Mouse (Mus musculus) hindbrain, embryonic 11.5 days (tissue): ENCODE data around the gene Hist1h3h. TPM values are rescaled to one million over a fixed set of nuclear protein-coding genes. Genes with fewer than 3 reads are reported as not detected.
"Not testable (repeated sequence)": the region's sequence is repeated elsewhere in the genome, so short reads cannot be mapped to it uniquely, and the experiment has no call there.

Experiments
- ATAC-seq: fragments of 200-750 bp; cut with Nextera tagmentation; 2 replicates; pipeline ENCODE4 v1.8.0; 2017; ENCODE audit warnings: mild to moderate bottlenecking, moderate TSS enrichment, moderate library complexity; ENCODE audit not compliant: low FRiP score
- DNase-seq: peaks from one replicate; pipeline ENCODE4 v3.0.0-alpha.2; 2015; ENCODE audit warnings: low spot score
- H3K27ac ChIP-seq: fragments of 300-500 bp; sonication (generic); 2 replicates; pipeline ENCODE4 v1.5.1; 2014; ENCODE audit warnings: mild to moderate bottlenecking, low read depth, low read length
- H3K27me3 ChIP-seq: fragments of 300-500 bp; sonication (generic); 2 replicates; pipeline ENCODE4 v1.6.1; 2014; ENCODE audit warnings: mild to moderate bottlenecking, low read length, moderate library complexity, mixed read lengths; ENCODE audit not compliant: control insufficient read depth, insufficient read depth
- H3K36me3 ChIP-seq: fragments of 300-500 bp; sonication (generic); 2 replicates; pipeline ENCODE4 v1.6.1; 2014; ENCODE audit warnings: mild to moderate bottlenecking, low read length, moderate library complexity, mixed read lengths; ENCODE audit not compliant: control insufficient read depth, insufficient read depth
- H3K4me1 ChIP-seq: fragments of 300-500 bp; sonication (generic); replicated peaks from 2 replicates; pipeline ENCODE4 v1.6.1; 2014; ENCODE audit warnings: low read length, mixed read lengths; ENCODE audit not compliant: control insufficient read depth, insufficient read depth
- H3K4me2 ChIP-seq: fragments of 300-500 bp; sonication (generic); replicated peaks from 2 replicates; pipeline ENCODE4 v1.6.1; 2014; ENCODE audit warnings: mild to moderate bottlenecking, low read depth, low read length
- H3K4me3 ChIP-seq: fragments of 300-500 bp; sonication (generic); 2 replicates; pipeline ENCODE4 v1.5.1; 2014; ENCODE audit warnings: low read depth, low read length
- H3K9ac ChIP-seq: fragments of 300-500 bp; sonication (generic); 2 replicates; pipeline ENCODE4 v1.6.1; 2014; ENCODE audit warnings: low read depth, low read length
- H3K9me3 ChIP-seq: fragments of 300-500 bp; sonication (generic); 2 replicates; pipeline ENCODE4 v1.6.1; 2016; ENCODE audit warnings: low read length; ENCODE audit not compliant: control insufficient read depth
- WGBS: fragments of 180-500 bp; shearing (Covaris S2); extraction: QIAGEN DNeasy Blood & Tissue Kit; methylation state at CpG from one replicate; pipeline ENCODE4 v1.1.7; 2014; 5-methylcytosine and 5-hydroxymethylcytosine counted together
- polyA plus RNA-seq: library from polyadenylated mRNA; unstranded; fragments of >200 nt; fragmentation: Nextera tagmentation; extraction: Ambion mirVana; gene quantifications from 2 replicates; pipeline ENCODE4 v1.2.1, GENCODE M21; 2014

Gene Hist1h3h
- polyA plus RNA-seq, 1 experiment from 2014 or later, result 20.0 TPM

DNA sequence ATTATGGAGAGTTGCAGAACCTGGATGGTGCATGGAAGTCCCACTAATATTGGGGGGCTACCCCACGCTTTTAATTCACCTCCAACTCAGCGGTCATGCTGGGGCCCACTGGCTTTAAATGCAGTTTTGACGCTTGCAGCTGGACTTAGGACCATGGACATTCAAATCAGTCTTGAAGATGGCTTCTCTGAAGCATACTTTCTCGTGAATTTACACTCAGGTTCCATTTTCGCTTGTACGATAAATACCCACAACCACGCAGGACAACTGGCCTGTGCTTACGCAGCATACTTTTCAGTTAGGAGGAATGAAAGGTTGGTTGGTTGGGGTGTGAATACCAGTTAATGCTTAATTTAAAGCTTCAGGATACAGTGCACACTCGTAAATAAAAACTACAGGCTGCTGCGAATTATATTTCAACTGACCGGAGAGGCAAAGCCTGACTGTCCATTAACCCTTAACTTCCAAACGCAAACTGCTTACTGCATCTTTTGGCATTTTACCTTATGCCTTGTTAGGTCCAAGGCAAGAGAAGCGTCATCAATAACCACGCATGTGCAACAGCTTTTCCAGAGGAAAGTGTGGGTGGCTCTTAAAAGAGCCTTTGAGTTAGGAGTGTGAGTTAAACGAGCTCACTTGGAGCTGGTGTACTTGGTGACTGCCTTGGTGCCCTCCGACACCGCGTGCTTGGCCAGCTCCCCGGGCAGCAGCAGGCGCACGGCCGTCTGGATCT lies 2.2 kb upstream of the Hist1h3h start:
- Histone ChIP-seq H3K27me3 (no peaks in the 10 kb centered on the region), H3K9me3 (no peaks in the 10 kb centered on the region), H3K27ac (peak overlapping the region; percentile 93), H3K4me2 (peak overlapping the region; percentile 69), H3K4me1 (peaks cover 2% of the 10 kb centered on the region; the same call in 1 of the 2 replicates), H3K4me3 (peak overlapping the region; percentile 47), H3K9ac (peak overlapping the region; percentile 71), H3K36me3 (no peaks in the 10 kb centered on the region)
- no peak for ATAC-seq
- WGBS, result 2% methylated on average over 19 of the region's 22 CpGs
- DNase-seq, result peak; percentile 62

DNA sequence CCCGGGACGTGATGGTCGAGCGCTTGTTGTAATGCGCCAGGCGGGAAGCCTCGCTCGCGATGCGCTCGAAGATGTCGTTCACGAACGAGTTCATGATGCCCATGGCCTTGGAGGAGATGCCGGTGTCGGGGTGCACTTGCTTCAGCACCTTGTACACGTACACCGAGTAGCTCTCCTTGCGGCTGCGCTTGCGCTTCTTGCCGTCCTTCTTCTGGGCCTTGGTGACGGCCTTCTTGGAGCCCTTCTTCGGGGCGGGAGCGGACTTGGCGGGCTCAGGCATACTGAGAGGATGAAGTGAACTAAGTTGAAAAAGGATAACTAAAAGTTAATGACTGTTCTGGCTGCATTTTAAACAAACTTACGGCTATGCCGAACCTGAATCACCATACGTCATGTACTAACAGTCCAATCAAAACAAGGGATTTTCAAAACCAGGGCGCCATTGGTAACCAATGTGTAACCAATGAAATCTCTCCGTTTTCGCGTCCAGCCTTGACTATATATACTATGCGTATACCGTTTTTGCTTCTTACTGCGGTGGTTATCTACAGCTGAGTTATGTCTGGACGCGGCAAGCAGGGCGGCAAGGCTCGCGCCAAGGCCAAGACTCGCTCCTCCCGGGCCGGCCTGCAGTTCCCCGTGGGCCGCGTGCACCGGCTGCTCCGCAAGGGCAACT lies 1.5 kb upstream of the Hist1h3h start, which contains the start of the genes Hist1h2bl and Hist1h2ai:
Hist1h2bl (minus strand) TSS at position 280 of the 676 bp plus-strand sequence.
Hist1h2ai (plus strand) TSS at position 559 of the 676 bp plus-strand sequence.
- WGBS, result under 1% methylated on average over 23 of the region's 50 CpGs
- DNase-seq (peak; percentile 86), ATAC-seq (peak; percentile 95)
- H3K4me1 ChIP-seq, H3K9me3 ChIP-seq, H3K27me3 ChIP-seq, H3K36me3 ChIP-seq: not testable (repeated sequence)
- Histone ChIP-seq H3K27ac (peak within 1 kb of the TSS; percentile 93), H3K4me3 (peak within 1 kb of the TSS; percentile 47), H3K9ac (peak within 1 kb of the TSS; percentile 77), H3K4me2 (peak within 1 kb of the TSS; percentile 87)

GRCm38 (mm10) chr13:21716540-21717391 lies 693 bp upstream of the Hist1h3h start:
- peak overlapping the region; percentile 47 for H3K4me3 ChIP-seq
- peak overlapping the region; percentile 87 for H3K4me2 ChIP-seq
- peak overlapping the region; percentile 77 for H3K9ac ChIP-seq
- DNase-seq, result peak; percentile 69
- WGBS, result 1% methylated on average over 9 of the region's 38 CpGs
- peak overlapping the region; percentile 93 for H3K27ac ChIP-seq
- not testable (repeated sequence) for H3K27me3 ChIP-seq, H3K36me3 ChIP-seq, H3K4me1 ChIP-seq, H3K9me3 ChIP-seq
- peak; percentile 31 for ATAC-seq

GRCm38 (mm10) chr13:21718381-21719080 lies 1.1 kb downstream of the Hist1h3h start:
- H3K4me3 ChIP-seq, result peak overlapping the region; percentile 47
- DNase-seq, result peak; percentile 52
- H3K9ac ChIP-seq, result peak overlapping the region; percentile 79
- no peaks in the 10 kb centered on the region for H3K27me3 ChIP-seq
- H3K36me3 ChIP-seq, result no peaks in the 10 kb centered on the region
- H3K4me2 ChIP-seq, result peak overlapping the region; percentile 77
- WGBS, result 60% methylated on average over 4 of the region's 4 CpGs
- peaks cover 4% of the 10 kb centered on the region; the same call in 1 of the 2 replicates for H3K4me1 ChIP-seq
- H3K9me3 ChIP-seq, result no peaks in the 10 kb centered on the region
- ATAC-seq, result no peak
- peak overlapping the region; percentile 80 for H3K27ac ChIP-seq

DNA sequence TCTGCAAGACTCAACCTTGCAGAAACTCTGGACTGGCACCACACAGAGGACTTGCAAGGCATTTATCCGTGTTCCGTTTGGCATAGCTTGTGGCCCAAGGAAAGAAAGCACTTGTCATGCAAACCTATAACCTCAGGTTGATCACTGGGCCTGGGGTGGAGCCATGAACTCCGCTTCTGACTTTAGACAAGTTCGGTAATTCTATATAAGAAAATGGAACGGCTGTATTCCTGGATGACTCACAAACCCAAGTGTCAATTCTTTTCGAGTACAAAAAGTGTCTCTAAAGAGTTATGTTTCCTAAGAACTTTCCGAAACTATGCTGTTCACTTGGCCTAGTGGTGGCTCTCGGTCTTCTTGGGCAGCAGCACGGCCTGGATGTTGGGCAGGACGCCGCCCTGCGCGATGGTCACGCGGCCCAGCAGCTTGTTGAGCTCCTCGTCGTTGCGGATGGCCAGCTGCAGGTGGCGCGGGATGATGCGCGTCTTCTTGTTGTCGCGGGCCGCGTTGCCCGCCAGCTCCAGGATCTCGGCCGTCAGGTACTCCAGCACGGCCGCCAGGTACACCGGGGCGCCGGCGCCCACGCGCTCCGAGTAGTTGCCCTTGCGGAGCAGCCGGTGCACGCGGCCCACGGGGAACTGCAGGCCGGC lies 3.8 kb downstream of the Hist1h3h start:
- ATAC-seq (peak; percentile 26), DNase-seq (peak; percentile 57)
- Histone ChIP-seq H3K27ac (peak overlapping the region; percentile 78), H3K4me2 (peak overlapping the region; percentile 42), H3K9ac (peak overlapping the region; percentile 42; the same call in 1 of the 2 replicates), H3K4me3 (peak overlapping the region; percentile 35)
- not testable (repeated sequence) for H3K9me3 ChIP-seq, H3K36me3 ChIP-seq, H3K27me3 ChIP-seq, H3K4me1 ChIP-seq
- 1% methylated on average over 19 of the region's 44 CpGs for WGBS

GRCm38 (mm10) chr13:21721757-21722372 lies 4.4 kb downstream of the Hist1h3h start, which contains the start of gene Hist1h2bm:
Gene Hist1h2bm (plus strand): TSS chr13:21722044.
- H3K4me1 ChIP-seq, H3K9me3 ChIP-seq, H3K27me3 ChIP-seq, H3K36me3 ChIP-seq: not testable (repeated sequence)
- H3K4me3 ChIP-seq, result peak within 1 kb of the TSS; percentile 35
- H3K9ac ChIP-seq, result peak within 1 kb of the TSS; percentile 47; the same call in 1 of the 2 replicates
- under 1% methylated on average over 35 of the region's 37 CpGs for WGBS
- ATAC-seq (peak; percentile 97), DNase-seq (peak; percentile 86)
- peak within 1 kb of the TSS; percentile 44 for H3K4me2 ChIP-seq
- H3K27ac ChIP-seq, result peak within 1 kb of the TSS; percentile 78

DNA sequence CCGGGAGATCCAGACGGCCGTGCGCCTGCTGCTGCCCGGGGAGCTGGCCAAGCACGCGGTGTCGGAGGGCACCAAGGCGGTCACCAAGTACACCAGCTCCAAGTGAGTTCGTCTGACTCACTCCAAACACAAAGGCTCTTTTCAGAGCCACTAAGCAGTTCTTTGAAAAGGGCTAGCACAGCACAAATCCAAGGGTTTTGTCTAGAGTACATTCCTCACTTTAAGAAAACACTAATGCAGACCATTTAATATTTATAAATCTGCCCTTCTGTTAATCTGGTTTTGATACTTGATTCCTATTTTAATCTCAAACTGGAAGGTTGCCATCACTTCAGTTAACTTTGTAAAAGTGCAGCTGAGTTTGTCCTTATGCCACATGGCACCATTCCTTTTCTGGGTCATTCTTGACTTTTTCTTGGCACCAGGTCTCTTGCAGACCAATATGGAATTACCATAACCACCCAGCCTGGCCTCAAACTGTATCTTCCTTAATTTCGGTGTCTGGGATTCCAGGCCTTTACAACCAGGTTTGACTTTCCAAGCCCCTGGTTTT lies 5.0 kb downstream of the Hist1h3h start:
- ATAC-seq, result peak; percentile 39
- H3K27ac ChIP-seq, result peak overlapping the region; percentile 78
- peak overlapping the region; percentile 44 for H3K4me2 ChIP-seq
- H3K4me3 ChIP-seq, result peak overlapping the region; percentile 24
- peak overlapping the region; percentile 47; the same call in 1 of the 2 replicates for H3K9ac ChIP-seq
- H3K36me3 ChIP-seq, result no peaks in the 10 kb centered on the region
- no peaks in the 10 kb centered on the region for H3K9me3 ChIP-seq
- no peaks in the 10 kb centered on the region for H3K27me3 ChIP-seq
- peak; percentile 59 for DNase-seq
- 4% methylated on average over 11 of the region's 11 CpGs for WGBS
- peaks cover 4% of the 10 kb centered on the region; the same call in 1 of the 2 replicates for H3K4me1 ChIP-seq
